Mouse (Mus musculus) megakaryocyte-erythroid progenitor cell, adult 5-6 weeks (primary cell): ENCODE measurements around the gene Cenpl. TPM values are rescaled to one million over a fixed set of nuclear protein-coding genes. Genes with fewer than 3 reads are reported as not detected.
"Not testable (repeated sequence)": the region's sequence is repeated elsewhere in the genome, so short reads cannot be mapped to it uniquely, and the experiment has no call there.

Source experiments
- ATAC-seq: replicated peaks from 2 replicates; pipeline ENCODE4 v1.8.0; 2016; ENCODE audit warnings: mild to moderate bottlenecking, inconsistent platforms; ENCODE audit not compliant: severe bottlenecking, poor library complexity, low FRiP score, low TSS enrichment
- total RNA-seq, 2 experiments: library from RNA; stranded (forward) in 1 of 2; stranded (reverse) in 1 of 2; fragments of 200-1000, 215-1000 nt in 1 of 2; fragments of >200 nt in 1 of 2; fragmentation: Nextera tagmentation in 1 of 2; gene quantifications; 2 replicates each; pipeline ENCODE4 v1.2.3; 2014 to 2017

Cenpl gene
- total RNA-seq (2014; fragmentation: Nextera tagmentation) (25.2 and 28.3 TPM in 2 replicates), total RNA-seq (2017) (5.9 and 10.2 TPM in 2 replicates)

DNA sequence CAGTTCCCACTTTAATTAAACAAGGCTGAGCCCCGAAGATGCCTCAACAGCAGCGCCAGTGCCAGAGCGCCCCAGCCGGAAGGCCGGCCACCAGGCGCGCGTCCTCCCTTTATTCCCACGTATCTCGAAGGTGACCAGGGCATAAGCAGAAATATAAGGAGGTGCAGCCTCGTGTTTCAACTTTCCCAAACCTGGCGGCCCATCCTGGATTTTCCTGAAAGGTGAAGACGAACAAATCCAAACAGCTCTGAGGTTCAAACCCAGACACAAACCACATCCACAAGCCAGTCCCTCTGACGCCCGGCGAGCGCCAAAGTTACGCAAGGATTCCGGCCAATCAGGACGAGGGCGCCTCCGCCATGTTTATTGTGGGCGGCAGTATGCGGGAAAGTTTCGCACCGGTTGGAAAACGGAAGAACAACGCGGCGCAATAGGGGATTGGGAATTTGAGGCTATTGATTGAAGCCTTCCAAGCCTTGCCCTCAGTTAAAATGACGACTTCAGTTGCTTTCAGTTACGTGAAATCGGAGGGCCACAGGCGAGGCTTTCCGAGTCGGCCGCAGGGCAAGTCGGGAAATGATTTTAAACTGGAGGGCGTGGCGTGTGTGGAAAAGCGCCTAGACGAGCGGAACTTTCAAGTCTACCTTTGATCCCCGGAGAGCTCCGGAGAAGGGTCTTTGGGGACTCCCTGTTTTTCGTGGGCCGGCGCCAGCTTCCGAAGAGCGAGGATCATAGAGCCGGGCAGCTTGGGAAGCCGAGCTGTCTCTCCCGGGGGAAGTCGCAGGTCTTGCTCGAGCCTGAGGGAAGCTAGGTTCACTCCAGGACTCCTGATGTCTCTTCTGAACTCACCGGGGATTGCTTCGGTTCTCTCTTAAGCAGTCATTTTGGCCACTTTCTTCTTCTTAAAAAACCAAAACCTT is at the start of gene Cenpl, which contains the start of gene Dars2:
Gene Cenpl, plus strand, starts transcription at position 362 of the 920 bp plus-strand sequence.
Gene Dars2, minus strand, starts transcription at position 307 of the 920 bp plus-strand sequence.
- peak; percentile 94 for ATAC-seq

- no peak for ATAC-seq
Measured at GRCm38 (mm10) chr1:161025410-161026210, 44.9 kb upstream of the Cenpl start.

DNA sequence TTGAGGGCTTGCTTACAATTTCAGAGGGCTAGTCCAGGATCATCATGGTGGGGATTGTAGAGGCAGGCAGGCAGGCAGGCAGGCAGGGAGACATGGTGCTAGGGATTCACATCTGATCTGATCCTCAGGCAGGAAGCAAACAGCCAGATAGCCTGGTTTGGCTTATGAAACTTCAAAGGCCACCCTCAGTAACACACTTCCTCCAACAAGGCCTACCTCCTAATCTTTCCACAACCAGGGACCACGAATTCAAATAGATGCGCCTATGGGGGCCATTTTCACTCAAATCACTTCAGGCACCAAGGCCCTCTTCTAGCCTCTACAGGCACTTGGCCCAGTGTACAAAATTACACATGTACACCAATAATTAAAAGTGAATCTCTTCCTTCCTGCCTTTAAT is 43.3 kb upstream of the Cenpl start:
- ATAC-seq, result no peak

DNA sequence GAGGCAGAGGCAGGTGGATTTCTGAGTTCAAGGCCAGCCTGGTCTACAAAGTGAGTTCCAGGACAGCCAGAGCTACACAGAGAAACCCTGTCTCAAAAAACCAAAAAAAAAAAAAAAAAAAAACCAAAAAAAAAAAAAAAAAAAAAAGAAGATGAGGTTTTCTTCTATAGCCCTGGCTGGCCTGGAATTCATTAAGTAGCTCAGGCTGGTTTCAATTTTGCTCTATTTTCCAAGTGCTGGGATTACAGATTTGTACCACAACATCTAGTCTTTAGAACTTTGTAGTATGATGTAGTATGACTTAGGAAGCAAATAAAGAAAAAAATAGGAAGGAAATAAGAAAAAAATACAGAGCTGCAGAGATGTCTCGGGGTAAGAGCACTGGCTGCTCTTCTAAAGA is 42.1 kb upstream of the Cenpl start:
- ATAC-seq, result not testable (repeated sequence)

- no peak for ATAC-seq
Measured at GRCm38 (mm10) chr1:161030058-161030457, 40.5 kb upstream of the Cenpl start.

GRCm38 (mm10) chr1:161031881-161032280 is 38.6 kb upstream of the Cenpl start:
- no peak for ATAC-seq

GRCm38 (mm10) chr1:161032345-161032744 is 38.2 kb upstream of the Cenpl start:
- no peak for ATAC-seq

- no peak for ATAC-seq
Measured at GRCm38 (mm10) chr1:161033856-161034434, 36.6 kb upstream of the Cenpl start.

DNA sequence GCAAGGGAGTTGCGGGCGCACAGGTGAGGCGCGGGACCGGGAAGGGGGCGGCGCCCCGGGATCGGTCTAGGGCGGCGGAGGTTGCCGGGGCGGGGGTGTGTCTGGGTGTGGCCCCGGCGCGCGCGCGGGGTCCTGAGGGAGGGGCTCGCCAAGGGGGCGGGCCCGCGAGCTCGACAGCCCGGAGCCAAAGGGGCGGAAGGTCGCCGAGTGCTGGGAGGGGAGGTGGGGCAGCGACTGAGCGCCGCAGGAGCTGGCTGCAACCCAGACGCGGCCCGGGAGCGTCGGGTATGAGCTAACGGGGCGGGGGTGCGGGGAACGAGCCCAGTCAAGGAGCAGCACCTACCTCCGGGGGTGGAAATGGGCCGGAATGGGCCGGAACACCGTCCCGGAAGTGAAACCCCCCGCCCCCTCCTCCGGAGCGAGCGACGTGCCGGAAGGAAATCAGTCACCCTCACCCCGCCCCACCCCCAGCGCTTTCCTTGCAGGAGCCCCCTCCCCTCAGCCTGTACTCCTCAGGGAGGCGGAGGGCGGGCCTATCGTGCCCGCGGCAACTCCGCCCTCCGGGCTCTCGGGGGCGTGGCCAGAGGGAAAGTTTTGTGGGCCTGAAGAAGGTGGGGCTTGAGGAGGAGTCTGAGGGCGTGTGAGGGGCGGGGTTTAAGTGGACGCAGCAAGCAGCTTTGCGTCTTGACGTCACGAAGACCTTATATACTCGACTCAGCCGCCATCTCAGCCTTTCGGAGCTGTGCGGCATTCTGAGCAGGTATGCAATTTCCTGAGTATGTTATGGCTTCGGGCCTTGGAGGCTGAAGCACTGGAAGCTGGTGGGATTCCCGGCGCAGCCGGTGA is 35.9 kb upstream of the Cenpl start, which contains the start of gene Zbtb37:
Gene Zbtb37, minus strand, starts transcription at position 415 of the 846 bp plus-strand sequence.
- peak; percentile 58 for ATAC-seq

DNA sequence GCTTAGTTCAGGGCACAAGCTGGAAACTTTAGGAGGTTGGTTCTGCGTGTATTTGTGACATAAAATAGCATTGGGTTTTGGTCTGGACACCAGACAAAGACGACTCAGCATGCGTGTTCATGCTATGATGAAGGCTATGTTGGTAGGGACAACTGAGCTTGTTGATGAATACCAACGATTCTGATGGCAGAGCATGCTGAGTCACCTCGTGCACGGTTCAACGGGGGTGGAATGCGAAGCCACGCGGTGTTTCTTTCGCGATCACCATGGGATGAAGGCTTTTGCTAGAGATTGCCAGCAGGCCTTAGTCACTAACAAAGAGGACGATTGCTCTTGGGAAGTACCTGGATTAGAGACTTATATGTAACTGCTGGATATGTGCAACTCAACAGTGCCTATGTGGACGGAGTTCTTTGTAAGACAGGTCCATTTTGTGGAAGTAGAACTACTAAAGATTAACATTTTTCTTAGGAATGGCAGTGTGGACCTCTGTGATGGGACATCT is 35.2 kb upstream of the Cenpl start:
- ATAC-seq, result peak; percentile 14

- ATAC-seq, result no peak
Measured at GRCm38 (mm10) chr1:161035786-161036404, 34.6 kb upstream of the Cenpl start.

DNA sequence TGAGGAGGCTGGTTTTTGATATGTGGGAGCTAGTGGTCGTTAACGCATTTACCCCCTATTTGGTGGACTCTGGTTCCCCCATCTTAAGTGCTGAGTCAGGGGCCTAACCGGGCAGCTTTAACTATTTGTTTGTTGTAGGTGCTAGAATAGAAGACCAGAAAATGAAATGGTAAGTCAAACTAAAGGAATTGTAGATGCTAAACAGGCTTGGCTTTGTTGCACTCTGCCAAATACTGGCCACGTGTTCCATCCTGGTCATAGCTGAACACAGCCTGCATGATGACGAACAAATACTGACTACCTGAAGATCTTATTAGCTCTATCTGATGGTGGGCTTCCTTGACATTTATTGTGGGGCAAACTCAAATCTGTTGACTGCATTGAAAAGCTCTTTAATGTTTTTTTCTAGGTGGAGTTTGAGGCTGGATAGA is 34.1 kb upstream of the Cenpl start:
- ATAC-seq, result no peak

DNA sequence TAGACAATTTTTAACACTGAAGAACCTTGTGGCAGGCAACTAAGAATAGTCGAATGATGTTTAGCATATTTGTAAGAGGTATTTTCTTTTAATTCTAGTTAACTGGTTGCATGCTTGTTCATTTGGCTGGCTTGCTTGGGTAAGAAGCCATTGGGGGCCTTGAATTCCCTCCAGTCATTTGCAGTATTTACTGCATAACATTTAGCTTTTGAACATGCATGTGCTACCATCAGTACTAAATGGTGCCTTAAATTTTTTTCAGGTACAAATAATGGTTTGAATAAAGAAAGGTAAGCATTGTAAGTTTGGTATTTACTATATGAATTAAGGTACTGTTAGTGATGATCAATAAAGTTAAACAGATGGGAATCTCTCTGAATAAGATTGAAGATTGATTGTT is 33.5 kb upstream of the Cenpl start:
- no peak for ATAC-seq

- no peak for ATAC-seq
Measured at GRCm38 (mm10) chr1:161037599-161037998, 32.9 kb upstream of the Cenpl start.

DNA sequence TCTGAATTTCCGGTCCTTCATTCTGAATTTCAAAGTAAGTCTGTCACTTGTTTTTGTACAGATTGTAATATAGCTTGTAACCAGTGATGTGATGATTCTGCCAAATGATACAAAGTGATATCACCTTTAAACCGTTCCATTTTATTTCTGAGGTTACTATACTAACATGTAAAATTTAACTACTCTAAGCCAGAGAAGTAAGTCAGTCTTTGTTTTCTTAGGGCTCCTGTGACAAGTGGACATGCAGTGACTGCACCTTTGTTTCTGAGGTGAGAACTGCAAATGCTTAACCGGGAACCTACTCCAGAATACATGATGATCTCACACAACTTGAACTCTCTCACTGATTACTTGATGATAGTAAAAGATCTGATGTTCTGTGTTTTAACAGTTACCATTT is 32.5 kb upstream of the Cenpl start:
- ATAC-seq, result no peak

GRCm38 (mm10) chr1:161038968-161039721 is 31.4 kb upstream of the Cenpl start:
- peak; percentile 1 for ATAC-seq

DNA sequence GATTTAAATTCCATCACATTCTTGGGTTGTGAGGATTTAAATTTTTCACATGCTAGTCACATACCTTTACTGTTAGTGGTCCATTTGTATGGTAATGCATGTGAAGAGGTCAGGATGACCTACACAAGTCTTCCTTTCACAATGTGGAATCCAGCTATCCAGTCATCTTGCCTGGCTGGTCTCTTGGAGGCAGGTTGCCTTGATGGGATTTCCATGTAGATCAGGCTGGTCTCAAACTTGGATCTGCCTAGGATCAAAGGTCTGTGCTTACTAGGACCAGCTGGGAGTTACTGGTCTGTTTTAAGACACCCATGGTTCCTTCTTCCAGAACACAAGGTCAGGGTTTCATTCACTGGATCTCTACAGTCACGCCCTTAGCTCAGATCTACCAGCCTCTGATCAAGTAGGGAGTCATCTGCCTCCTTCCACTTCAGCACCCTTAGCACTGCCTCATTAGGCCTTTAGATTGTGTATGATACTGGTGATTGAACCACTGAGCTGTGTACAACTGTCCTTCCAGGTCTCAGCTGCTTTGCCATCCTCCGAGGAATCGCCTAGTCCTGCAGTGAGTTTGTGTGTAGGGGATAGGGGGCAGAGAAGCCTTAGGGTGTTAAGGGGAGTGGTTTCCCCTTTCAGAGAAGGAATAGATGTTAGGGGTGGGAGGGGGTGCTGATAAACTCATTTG is 30.6 kb upstream of the Cenpl start:
- peak; percentile 43 for ATAC-seq
